ENCODE assay signal across 8 mouse cellular contexts in genomic region chr17:31492416-31492815, GRCm38 (mm10). TPM values are rescaled to one million over a fixed set of nuclear protein-coding genes. Genes with fewer than 3 reads are reported as not detected.
DNase-seq lines count a peak whose midpoint lies in the region; ATAC-seq lines count a peak whose summit lies in the region.

No protein-coding gene starts in this region.

- no peaks in the 10 kb centered on the region; the same call in 1 of the 2 replicates for H3K27me3 ChIP-seq in kidney, embryonic 15.5 days
- no peaks in the 10 kb centered on the region for H3K27me3 ChIP-seq in limb, embryonic 11.5 days (ENCODE audit: control insufficient read depth, insufficient read depth, low read length)

- DNase-seq in kidney, adult 11 months, result peak; percentile 56
- DNase-seq in embryo, embryonic 11 days, result peak; percentile 89
- peak; percentile 49 to 59 for DNase-seq in gastrocnemius, postnatal 36 days
- peak; percentile 62 to 71 for DNase-seq in kidney, adult 8-10 months
- peak; percentile 86 for DNase-seq in limb, embryonic 11.5 days (ENCODE audit: low spot score)
- DNase-seq in naive thymus-derived CD4-positive, alpha-beta T cell, adult 2 months (ENCODE audit: low read depth), result peak; percentile 85
- peak; percentile 43 to 52 for DNase-seq in spleen, postnatal 36 days (ENCODE audit: low spot score in 2 of 2)

- H3K4me2 ChIP-seq in kidney, embryonic 15.5 days, result no peak overlapping the region
- no peak overlapping the region for H3K4me2 ChIP-seq in limb, embryonic 11.5 days (ENCODE audit: low read depth, severe bottlenecking)

- H3K4me1 ChIP-seq in kidney, embryonic 15.5 days, result 0 out of 2 replicates have a peak, but pooled peaks cover 7% of the 10 kb centered on the region
- no peaks in the 10 kb centered on the region for H3K4me1 ChIP-seq in limb, embryonic 11.5 days (ENCODE audit: control insufficient read depth, insufficient read depth, low read length)

- H3K27ac ChIP-seq in kidney, embryonic 15.5 days, result no peak overlapping the region
- H3K27ac ChIP-seq in limb, embryonic 11.5 days (replicated peaks; ENCODE audit: low read depth, low read length), result no peak overlapping the region

- no peak for ATAC-seq in kidney, embryonic 15.5 days (replicated peaks; ENCODE audit: low FRiP score)
- no peak for ATAC-seq in limb, embryonic 11.5 days (ENCODE audit: insufficient number of reproducible peaks, low FRiP score, low TSS enrichment, low read depth)

- H3K9me3 ChIP-seq in kidney, embryonic 15.5 days (replicated peaks), result no peaks in the 10 kb centered on the region
- no peaks in the 10 kb centered on the region for H3K9me3 ChIP-seq in limb, embryonic 11.5 days (ENCODE audit: control insufficient read depth, low read length)

- no peak overlapping the region for H3K9ac ChIP-seq in kidney, embryonic 15.5 days
- no peak overlapping the region for H3K9ac ChIP-seq in limb, embryonic 11.5 days (ENCODE audit: low read length)

- H3K36me3 ChIP-seq in kidney, embryonic 15.5 days, result peaks cover 25% of the 10 kb centered on the region
- peaks cover 4% of the 10 kb centered on the region for H3K36me3 ChIP-seq in limb, embryonic 11.5 days (ENCODE audit: control insufficient read depth, insufficient read depth, low read length)

- no peak overlapping the region for H3K4me3 ChIP-seq in kidney, embryonic 15.5 days (replicated peaks)
- H3K4me3 ChIP-seq in limb, embryonic 11.5 days (ENCODE audit: low read depth, low read length), result no peak overlapping the region

- intact Hi-C loops in gastrocnemius, postnatal 36 days (cut with DNase I), result loop anchor here (2.0 to 5.0 kb wide), 2 partner anchors 114 to 160 kb away; no protein-coding TSS in a partner anchor

- 0% methylated on average over 2 of the region's 2 CpGs for WGBS in kidney, embryonic 15.5 days
- WGBS in limb, embryonic 11.5 days, result 0% methylated on average over 2 of the region's 2 CpGs

RNA-seq across cellular contexts. Expression of gene Wdr4, which starts 27.4 kb away (rescaled TPM):
- 46.5 and 49.6 TPM in 2 replicates for polyA plus RNA-seq in kidney, embryonic 15.5 days (2015; fragmentation: Nextera tagmentation; extraction: Ambion mirVana)
- total RNA-seq in gastrocnemius, postnatal 36 days (2021), result 1 to 10 TPM; 5.0 to 5.3 TPM
- polyA plus RNA-seq in limb, embryonic 11.5 days (2014; fragmentation: Nextera tagmentation; extraction: Ambion mirVana), result 42.4 and 43.6 TPM in 2 replicates

RNA-seq across cellular contexts. Expression of gene Ndufv3, which starts 27.5 kb away (rescaled TPM):
- polyA plus RNA-seq in kidney, embryonic 15.5 days (2015; fragmentation: Nextera tagmentation; extraction: Ambion mirVana), result 261 TPM in 2 replicates
- 100 to 1,000 TPM; 439 to 467 TPM for total RNA-seq in gastrocnemius, postnatal 36 days (2021)
- 201 and 210 TPM in 2 replicates for polyA plus RNA-seq in limb, embryonic 11.5 days (2014; fragmentation: Nextera tagmentation; extraction: Ambion mirVana)
